Mouse (Mus musculus) neural tube, embryonic 13.5 days (tissue): Measurements from ENCODE around the gene Slc2a13. TPM values are rescaled to one million over a fixed set of nuclear protein-coding genes. Genes with fewer than 3 reads are reported as not detected.
A peak's percentile ranks its signal among the peaks of the same experiment; 100 is the strongest.

Experiments
- ATAC-seq: fragments of 200-750 bp; cut with Nextera tagmentation; 2 replicates; pipeline ENCODE4 v1.8.0; 2017; ENCODE audit warnings: low read depth, mild to moderate bottlenecking, moderate TSS enrichment, moderate library complexity
- H3K27ac ChIP-seq: fragments of 300-500 bp; sonication (generic); replicated peaks from 2 replicates; pipeline ENCODE4 v1.5.1; 2015; ENCODE audit warnings: moderate library complexity, mild to moderate bottlenecking, inconsistent platforms
- H3K27me3 ChIP-seq: fragments of 300-500 bp; sonication (generic); 2 replicates; pipeline ENCODE4 v1.6.1; 2015; ENCODE audit warnings: mild to moderate bottlenecking, inconsistent platforms
- H3K36me3 ChIP-seq: fragments of 300-500 bp; sonication (generic); 2 replicates; pipeline ENCODE4 v1.6.1; 2015; ENCODE audit warnings: mild to moderate bottlenecking, inconsistent platforms
- H3K4me1 ChIP-seq: fragments of 300-500 bp; sonication (generic); replicated peaks from 2 replicates; pipeline ENCODE4 v1.6.1; 2015; ENCODE audit warnings: inconsistent platforms
- H3K4me2 ChIP-seq: fragments of 300-500 bp; sonication (generic); 2 replicates; pipeline ENCODE4 v1.6.1; 2015; ENCODE audit warnings: inconsistent platforms, mild to moderate bottlenecking, moderate library complexity
- H3K4me3 ChIP-seq: fragments of 300-500 bp; sonication (generic); 2 replicates; pipeline ENCODE4 v1.5.1; 2015; ENCODE audit warnings: mild to moderate bottlenecking, inconsistent platforms
- H3K9ac ChIP-seq: fragments of 300-500 bp; sonication (generic); 2 replicates; pipeline ENCODE4 v1.6.1; 2015; ENCODE audit warnings: moderate library complexity, mild to moderate bottlenecking, inconsistent platforms
- H3K9me3 ChIP-seq: fragments of 300-500 bp; sonication (generic); 2 replicates; pipeline ENCODE4 v1.6.1; 2016; ENCODE audit warnings: inconsistent platforms
- WGBS: fragments of 180-500 bp; shearing (Covaris S2); methylation state at CpG from one replicate; pipeline ENCODE4 v1.1.7; 2015; 5-methylcytosine and 5-hydroxymethylcytosine counted together
- polyA plus RNA-seq: library from polyadenylated mRNA; unstranded; fragments of >200 nt; fragmentation: Nextera tagmentation; extraction: Ambion mirVana; gene quantifications from 2 replicates; pipeline ENCODE4 v1.2.1, GENCODE M21; 2015

The Slc2a13 gene
- polyA plus RNA-seq, 1 experiment from 2014 or later = 2.1 TPM

GRCm38 (mm10) chr15:91301366-91301765 lies 271.7 kb downstream of the Slc2a13 start:
- ATAC-seq = no peak
- no peaks in the 10 kb centered on the region for H3K9me3 ChIP-seq

GRCm38 (mm10) chr15:91299319-91299835 lies 273.7 kb downstream of the Slc2a13 start:
- Histone ChIP-seq H3K27ac (no peak overlapping the region), H3K9ac (no peak overlapping the region), H3K27me3 (no peaks in the 10 kb centered on the region), H3K4me3 (no peak overlapping the region), H3K4me1 (peaks cover 3% of the 10 kb centered on the region), H3K36me3 (no peaks in the 10 kb centered on the region), H3K4me2 (no peak overlapping the region), H3K9me3 (no peaks in the 10 kb centered on the region)
- no peak for ATAC-seq
- 87% methylated on average over 11 of the region's 11 CpGs for WGBS

More at GRCm38 (mm10) chr15:91301366-91301765, 271.7 kb downstream of the Slc2a13 start:
- no peaks in the 10 kb centered on the region for H3K27me3 ChIP-seq
- H3K4me1 ChIP-seq = no peaks in the 10 kb centered on the region
- no peak overlapping the region for H3K9ac ChIP-seq
- 7% methylated on average over 3 of the region's 3 CpGs for WGBS
- no peak overlapping the region for H3K4me2 ChIP-seq
- H3K4me3 ChIP-seq = no peak overlapping the region
- H3K36me3 ChIP-seq = no peaks in the 10 kb centered on the region
- H3K27ac ChIP-seq = no peak overlapping the region

- no peaks in the 10 kb centered on the region for H3K4me1 ChIP-seq
- no peak overlapping the region for H3K9ac ChIP-seq
- H3K9me3 ChIP-seq = 0 out of 2 replicates have a peak, but pooled peaks cover 2% of the 10 kb centered on the region
- WGBS = 84% methylated on average over 3 of the region's 3 CpGs
- no peak overlapping the region for H3K27ac ChIP-seq
- no peaks in the 10 kb centered on the region for H3K27me3 ChIP-seq
- H3K4me3 ChIP-seq = no peak overlapping the region
- no peak overlapping the region for H3K4me2 ChIP-seq
- no peak for ATAC-seq
- no peaks in the 10 kb centered on the region for H3K36me3 ChIP-seq
These were observed 289.6 kb downstream of the Slc2a13 start for GRCm38 (mm10) chr15:91283418-91283817.

- no peaks in the 10 kb centered on the region for H3K9me3 ChIP-seq
- no peaks in the 10 kb centered on the region for H3K27me3 ChIP-seq
- H3K4me3 ChIP-seq = no peak overlapping the region
- H3K4me2 ChIP-seq = no peak overlapping the region
- no peak overlapping the region for H3K27ac ChIP-seq
- 88% methylated on average over 7 of the region's 7 CpGs for WGBS
- H3K36me3 ChIP-seq = no peaks in the 10 kb centered on the region
- no peak for ATAC-seq
- no peak overlapping the region for H3K9ac ChIP-seq
- H3K4me1 ChIP-seq = no peaks in the 10 kb centered on the region
These were observed 290.2 kb downstream of the Slc2a13 start for GRCm38 (mm10) chr15:91282822-91283221.

GRCm38 (mm10) chr15:91281521-91281920 lies 291.5 kb downstream of the Slc2a13 start:
- H3K4me3 ChIP-seq = no peak overlapping the region
- no peak overlapping the region for H3K27ac ChIP-seq
- ATAC-seq = no peak
- WGBS = 89% methylated on average over 5 of the region's 5 CpGs
- no peaks in the 10 kb centered on the region for H3K27me3 ChIP-seq
- H3K4me2 ChIP-seq = no peak overlapping the region
- no peak overlapping the region for H3K9ac ChIP-seq
- H3K4me1 ChIP-seq = no peaks in the 10 kb centered on the region
- H3K36me3 ChIP-seq = no peaks in the 10 kb centered on the region
- H3K9me3 ChIP-seq = no peaks in the 10 kb centered on the region

GRCm38 (mm10) chr15:91279571-91279970 lies 293.5 kb downstream of the Slc2a13 start:
- no peak overlapping the region for H3K27ac ChIP-seq
- H3K4me1 ChIP-seq = no peaks in the 10 kb centered on the region
- H3K4me2 ChIP-seq = no peak overlapping the region
- ATAC-seq = no peak
- no peak overlapping the region for H3K9ac ChIP-seq
- no peaks in the 10 kb centered on the region for H3K9me3 ChIP-seq
- H3K27me3 ChIP-seq = no peaks in the 10 kb centered on the region
- WGBS = 93% methylated on average over 5 of the region's 5 CpGs
- H3K4me3 ChIP-seq = no peak overlapping the region
- no peaks in the 10 kb centered on the region for H3K36me3 ChIP-seq

- H3K4me3 ChIP-seq = no peak overlapping the region
- ATAC-seq = no peak
- no peak overlapping the region for H3K27ac ChIP-seq
- peaks cover 4% of the 10 kb centered on the region; the same call in 1 of the 2 replicates for H3K36me3 ChIP-seq
- WGBS = 86% methylated on average over 3 of the region's 3 CpGs
- H3K9me3 ChIP-seq = no peaks in the 10 kb centered on the region
- no peak overlapping the region for H3K4me2 ChIP-seq
- H3K27me3 ChIP-seq = no peaks in the 10 kb centered on the region
- H3K4me1 ChIP-seq = no peaks in the 10 kb centered on the region
- H3K9ac ChIP-seq = no peak overlapping the region
These were observed 297.1 kb downstream of the Slc2a13 start for GRCm38 (mm10) chr15:91275961-91276360.

- H3K4me1 ChIP-seq = no peaks in the 10 kb centered on the region
- no peak overlapping the region for H3K9ac ChIP-seq
- ATAC-seq = no peak
- H3K9me3 ChIP-seq = no peaks in the 10 kb centered on the region
- no peaks in the 10 kb centered on the region for H3K27me3 ChIP-seq
- no peak overlapping the region for H3K4me2 ChIP-seq
- WGBS = 82% methylated on average over 4 of the region's 4 CpGs
- no peak overlapping the region for H3K27ac ChIP-seq
- no peak overlapping the region for H3K4me3 ChIP-seq
- peaks cover 4% of the 10 kb centered on the region; the same call in 1 of the 2 replicates for H3K36me3 ChIP-seq
These were observed 304.5 kb downstream of the Slc2a13 start for GRCm38 (mm10) chr15:91268532-91268931.

- H3K4me3 ChIP-seq = no peak overlapping the region
- ATAC-seq = no peak
These were observed 309.1 kb downstream of the Slc2a13 start for GRCm38 (mm10) chr15:91263926-91264325.

GRCm38 (mm10) chr15:91260578-91260977 lies 312.5 kb downstream of the Slc2a13 start:
- Histone ChIP-seq H3K27me3 (no peaks in the 10 kb centered on the region), H3K27ac (peak overlapping the region; percentile 46; the same call in 1 of the 2 replicates), H3K4me3 (no peak overlapping the region), H3K9ac (no peak overlapping the region), H3K9me3 (no peaks in the 10 kb centered on the region), H3K4me2 (no peak overlapping the region), H3K36me3 (no peaks in the 10 kb centered on the region), H3K4me1 (peaks cover 7% of the 10 kb centered on the region; the same call in 1 of the 2 replicates)
- peak; percentile 77; the same call in 1 of the 2 replicates for ATAC-seq
- WGBS = 69% methylated on average over 5 of the region's 5 CpGs

More at GRCm38 (mm10) chr15:91263926-91264325, 309.1 kb downstream of the Slc2a13 start:
- Histone ChIP-seq H3K4me1 (peaks cover 7% of the 10 kb centered on the region; the same call in 1 of the 2 replicates), H3K9ac (no peak overlapping the region), H3K4me2 (no peak overlapping the region), H3K9me3 (no peaks in the 10 kb centered on the region), H3K27ac (no peak overlapping the region), H3K27me3 (no peaks in the 10 kb centered on the region), H3K36me3 (no peaks in the 10 kb centered on the region)
- 89% methylated on average over 1 of the region's 1 CpGs for WGBS

- WGBS = 79% methylated on average over 11 of the region's 11 CpGs
- no peak overlapping the region for H3K4me2 ChIP-seq
- ATAC-seq = no peak
- peaks cover 7% of the 10 kb centered on the region; the same call in 1 of the 2 replicates for H3K4me1 ChIP-seq
- no peak overlapping the region for H3K4me3 ChIP-seq
- H3K27me3 ChIP-seq = no peaks in the 10 kb centered on the region
- H3K9me3 ChIP-seq = no peaks in the 10 kb centered on the region
- H3K36me3 ChIP-seq = no peaks in the 10 kb centered on the region
- no peak overlapping the region for H3K27ac ChIP-seq
- no peak overlapping the region for H3K9ac ChIP-seq
These were observed 315.9 kb downstream of the Slc2a13 start for GRCm38 (mm10) chr15:91257140-91257539.

GRCm38 (mm10) chr15:91255308-91255707 lies 317.8 kb downstream of the Slc2a13 start:
- peaks cover 7% of the 10 kb centered on the region; the same call in 1 of the 2 replicates for H3K4me1 ChIP-seq
- WGBS = 93% methylated on average over 2 of the region's 2 CpGs
- ATAC-seq = no peak

GRCm38 (mm10) chr15:91252956-91253355 lies 320.1 kb downstream of the Slc2a13 start:
- H3K9me3 ChIP-seq = no peaks in the 10 kb centered on the region
- no peak overlapping the region for H3K4me2 ChIP-seq
- H3K4me1 ChIP-seq = 0 out of 2 replicates have a peak, but pooled peaks cover 4% of the 10 kb centered on the region
- H3K36me3 ChIP-seq = no peaks in the 10 kb centered on the region
- H3K27me3 ChIP-seq = no peaks in the 10 kb centered on the region
- no peak overlapping the region for H3K27ac ChIP-seq
- ATAC-seq = no peak
- no peak overlapping the region for H3K9ac ChIP-seq
- H3K4me3 ChIP-seq = no peak overlapping the region
- WGBS = 52% methylated on average over 8 of the region's 8 CpGs

More at GRCm38 (mm10) chr15:91255308-91255707, 317.8 kb downstream of the Slc2a13 start:
- Histone ChIP-seq H3K4me2 (no peak overlapping the region), H3K36me3 (no peaks in the 10 kb centered on the region), H3K9ac (no peak overlapping the region), H3K27me3 (no peaks in the 10 kb centered on the region), H3K4me3 (no peak overlapping the region), H3K9me3 (no peaks in the 10 kb centered on the region), H3K27ac (no peak overlapping the region)
